Mouse (Mus musculus): Measurements from ENCODE around the gene Polr3a. TPM values are rescaled to one million over a fixed set of nuclear protein-coding genes. Genes with fewer than 3 reads are reported as not detected.
"Not testable (repeated sequence)": the region's sequence is repeated elsewhere in the genome, so short reads cannot be mapped to it uniquely, and the experiment has no call there.

Polr3a gene
- total RNA-seq, 2 experiments from 2014 or later: 33.9 to 34.8 TPM

DNA sequence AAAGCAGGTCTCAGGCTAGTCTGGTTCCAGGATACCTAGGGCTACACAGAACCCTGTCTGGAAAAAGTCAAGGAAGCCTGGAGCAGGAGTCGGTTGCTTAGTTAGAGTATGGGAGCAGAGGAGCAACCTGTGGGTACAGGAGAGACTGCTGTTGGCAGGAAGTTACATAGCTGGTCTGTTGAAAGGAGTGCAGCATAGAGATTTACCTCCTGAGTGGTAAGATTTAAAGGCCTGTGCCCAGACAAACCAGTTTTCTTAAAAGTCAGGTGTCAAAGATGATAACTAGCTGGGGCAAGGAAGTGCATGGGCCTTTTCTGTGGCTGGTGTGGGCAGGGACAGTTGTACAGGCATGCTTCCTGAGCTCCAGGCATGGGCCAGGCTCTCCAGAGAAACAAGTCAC, 10.6 kb upstream of the Polr3a start:
- no peak for DNase-seq
- intact Hi-C loops (cut with DNase I): loop anchor here (10.0 kb wide), 1 partner anchor 1197 kb away; the partner anchor contains the start of gene Ppif

DNA sequence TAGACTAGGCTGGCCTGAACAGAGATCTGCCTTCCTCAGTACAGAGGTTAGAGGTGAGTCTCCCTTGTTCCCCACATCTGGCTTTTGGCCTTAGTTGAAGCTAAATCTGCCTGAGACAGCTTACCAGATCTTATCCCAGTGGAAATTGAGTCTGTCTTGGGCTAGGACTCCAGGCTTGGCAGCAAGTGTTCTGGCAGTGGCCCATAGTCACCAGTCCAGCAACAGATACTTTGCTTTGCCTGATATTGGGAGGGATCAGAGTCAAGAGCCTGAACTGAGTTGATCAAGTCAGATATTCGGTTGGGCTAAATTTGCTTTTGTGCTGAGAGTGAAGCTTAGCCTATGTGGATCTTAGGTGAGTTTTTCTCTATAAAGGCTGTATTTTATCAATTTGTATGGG, 9.6 kb upstream of the Polr3a start:
- no peak for DNase-seq
- intact Hi-C loops (cut with DNase I): loop anchor here (10.0 kb wide), 1 partner anchor 1198 kb away; the partner anchor contains the start of gene Ppif

- intact Hi-C loops (cut with DNase I): loop anchor here (10.0 kb wide), 1 partner anchor 1202 kb away; the partner anchor contains the start of gene Ppif
- DNase-seq: no peak
Observed at GRCm38 (mm10) chr14:24493256-24493655, 6.4 kb upstream of the Polr3a start.

GRCm38 (mm10) chr14:24491266-24491981, 4.6 kb upstream of the Polr3a start:
- intact Hi-C loops (cut with DNase I): loop anchor here (10.0 kb wide), 1 partner anchor 1203 kb away; the partner anchor contains the start of gene Ppif
- DNase-seq: no peak

GRCm38 (mm10) chr14:24490468-24491265, 3.8 kb upstream of the Polr3a start:
- peak; percentile 98 for DNase-seq
- intact Hi-C loops (cut with DNase I): loop anchor here (10.0 kb wide), 1 partner anchor 1204 kb away; the partner anchor contains the start of gene Ppif

DNA sequence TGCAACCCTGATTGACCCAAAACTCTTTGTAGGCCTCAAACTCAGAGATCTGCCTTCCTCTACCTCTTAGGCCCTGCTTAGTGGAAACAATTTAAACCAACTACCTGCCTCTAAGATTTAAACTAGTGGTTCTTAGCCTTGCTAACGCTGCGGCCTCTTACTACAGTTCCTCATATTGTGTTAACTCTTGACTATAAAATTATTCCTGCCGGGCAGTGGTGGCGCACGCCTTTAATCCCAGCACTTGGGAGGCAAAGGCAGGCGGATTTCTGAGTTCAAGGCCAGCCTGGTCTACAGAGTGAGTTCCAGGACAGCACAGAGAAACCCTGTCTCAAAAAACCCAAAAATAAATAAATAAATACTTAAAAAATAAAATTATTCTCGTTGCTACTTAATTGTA, 2.9 kb upstream of the Polr3a start:
- DNase-seq: not testable (repeated sequence)
- intact Hi-C loops (cut with DNase I): loop anchor here (10.0 kb wide), 1 partner anchor 1205 kb away; the partner anchor contains the start of gene Ppif

- intact Hi-C loops (cut with DNase I): no loop called here
- no peak for DNase-seq
Observed at GRCm38 (mm10) chr14:24486241-24486767, 554 bp downstream of the Polr3a start.

DNA sequence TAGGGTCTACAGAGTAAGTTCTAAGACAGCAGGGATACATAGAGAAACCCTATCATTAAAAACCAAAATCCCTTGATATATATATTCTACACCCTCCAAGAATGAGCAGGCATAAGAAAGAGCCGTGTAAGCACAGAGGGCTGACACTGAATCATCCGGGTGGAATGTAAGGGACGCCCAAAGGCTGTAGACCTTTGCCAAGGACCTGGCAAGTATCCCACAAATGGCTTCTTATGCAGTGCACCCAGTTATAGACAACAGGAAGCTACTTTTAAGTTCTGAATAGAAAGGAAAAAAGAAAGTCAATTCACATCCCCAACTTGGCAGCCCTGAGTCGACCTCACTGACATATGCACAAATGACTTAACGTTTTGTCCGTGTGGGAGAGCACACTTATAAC, 18.1 kb downstream of the Polr3a start:
- intact Hi-C loops (cut with DNase I): no loop called here
- no peak for DNase-seq

DNA sequence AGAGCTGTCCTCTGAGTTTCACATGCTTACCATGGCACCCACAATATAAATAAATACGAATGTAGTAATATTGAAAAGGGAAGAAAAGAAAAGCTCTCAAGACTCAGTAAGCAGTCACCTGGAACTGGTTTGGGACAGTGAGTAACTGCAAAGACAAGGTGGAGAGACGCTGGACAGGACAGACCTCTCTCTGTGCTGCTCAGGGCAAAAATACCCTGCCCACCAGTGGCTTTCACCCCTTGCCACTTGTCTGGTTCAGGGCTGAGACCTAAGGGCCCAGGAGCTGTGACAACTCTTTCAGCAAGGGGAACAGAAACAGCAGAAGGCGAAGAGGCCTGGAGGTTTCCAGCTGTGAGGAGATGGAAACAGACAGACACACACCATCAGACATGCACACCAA, 28.7 kb downstream of the Polr3a start:
- intact Hi-C loops (cut with DNase I): no loop called here
- no peak for DNase-seq

- intact Hi-C loops (cut with DNase I): loop anchor here (5.0 kb wide), 1 partner anchor 56 kb away; no protein-coding TSS in a partner anchor
- not testable (repeated sequence) for DNase-seq
Observed at GRCm38 (mm10) chr14:24443529-24443928, 43.3 kb downstream of the Polr3a start.

Other genes with a start within 250 kb of the Polr3a start
- 10 to 100 TPM; 81.9 to 94.0 TPM for gene Dlg5, start 241.1 kb downstream of the Polr3a start, total RNA-seq (2021)
- not detected for gene E330034G19Rik, start 193.8 kb downstream of the Polr3a start, total RNA-seq (2021)
- gene Rps24, start 67 bp upstream of the Polr3a start, total RNA-seq (2021): 1,000 to 10,000 TPM; 1,115 to 1,201 TPM